Mouse (Mus musculus) MEL (cell line): ENCODE results near the gene Erc1. TPM values are rescaled to one million over a fixed set of nuclear protein-coding genes. Genes with fewer than 3 reads are reported as not detected.

Source experiments
- DNase-seq: peaks from one replicate; pipeline ENCODE4 v3.0.0; 2011; ENCODE audit warnings: low read depth, low spot score
- H3K27ac ChIP-seq: 2 replicates; pipeline ENCODE4 v1.5.1; 2012; ENCODE audit warnings: low read depth, mild to moderate bottlenecking, control low read depth, low read length, moderate library complexity; ENCODE audit not compliant: control insufficient read depth
- H3K27me3 ChIP-seq, 2 experiments: fragments of 150-350 bp in 1 of 2; sonication (generic) in 1 of 2; 2 replicates each; pipeline ENCODE4 v1.6.1; 2012; ENCODE audit warnings: low read length in 2 of 2, mild to moderate bottlenecking in 2 of 2, improper control_type of control experiment in 1 of 2, moderate library complexity in 1 of 2; ENCODE audit not compliant: insufficient read depth in 2 of 2, control insufficient read depth in 1 of 2
- H3K36me3 ChIP-seq, 2 experiments: 2 replicates each; pipeline ENCODE4 v1.6.1; 2012 to 2014; ENCODE audit warnings: low read length in 2 of 2, improper control_type of control experiment in 1 of 2, inconsistent platforms in 1 of 2, mild to moderate bottlenecking in 1 of 2; ENCODE audit not compliant: insufficient read depth in 2 of 2, control insufficient read depth in 1 of 2
- H3K4me1 ChIP-seq, 2 experiments: fragments of 150-350 bp in 1 of 2; sonication (generic) in 1 of 2; 2 replicates each; pipeline ENCODE4 v1.6.1; 2012; ENCODE audit warnings: low read length in 2 of 2, improper control_type of control experiment in 1 of 2, mild to moderate bottlenecking in 1 of 2; ENCODE audit not compliant: insufficient read depth in 2 of 2, control insufficient read depth in 1 of 2
- H3K4me3 ChIP-seq, 2 experiments: fragments of 150-350 bp in 1 of 2; sonication (generic) in 1 of 2; 2 replicates each; pipeline ENCODE4 v1.5.1; 2012; ENCODE audit warnings: low read depth in 2 of 2, low read length in 2 of 2, mild to moderate bottlenecking in 2 of 2, moderate library complexity in 2 of 2, control low read depth in 1 of 2, improper control_type of control experiment in 1 of 2; ENCODE audit not compliant: control insufficient read depth in 1 of 2, insufficient read depth in 1 of 2
- H3K79me2 ChIP-seq: 2 replicates; pipeline ENCODE4 v1.6.1; 2012; ENCODE audit warnings: mild to moderate bottlenecking, low read length, moderate library complexity; ENCODE audit not compliant: control insufficient read depth, poor library complexity, insufficient read depth
- H3K9ac ChIP-seq: 2 replicates; pipeline ENCODE4 v1.6.1; 2012; ENCODE audit warnings: low read depth, mild to moderate bottlenecking, control low read depth, low read length, moderate library complexity; ENCODE audit not compliant: control insufficient read depth, poor library complexity, severe bottlenecking
- H3K9me3 ChIP-seq: fragments of 150-350 bp; sonication (generic); replicated peaks from 2 replicates; pipeline ENCODE4 v1.6.1; 2012; ENCODE audit warnings: mild to moderate bottlenecking, low read length, improper control_type of control experiment, moderate library complexity; ENCODE audit not compliant: insufficient read depth
- ELF1 ChIP-seq: IDR thresholded peaks from 2 replicates; pipeline ENCODE4 v1.6.1; 2014; ENCODE audit warnings: low read depth, mild to moderate bottlenecking, inconsistent platforms, low read length, improper control_type of control experiment, moderate library complexity
- EP300 ChIP-seq, 2 experiments: IDR thresholded peaks; 2 replicates each; pipeline ENCODE4 v1.6.1; 2011; ENCODE audit warnings: improper control_type of control experiment in 2 of 2, low read length in 2 of 2, low read depth in 1 of 2, mild to moderate bottlenecking in 1 of 2
- ETS1 ChIP-seq: IDR thresholded peaks from 2 replicates; pipeline ENCODE4 v1.6.1; 2012; ENCODE audit warnings: low read depth, mild to moderate bottlenecking, inconsistent platforms, low read length, improper control_type of control experiment, moderate library complexity
- GATA1 ChIP-seq: IDR thresholded peaks from 2 replicates; pipeline ENCODE4 v1.6.1; 2011; ENCODE audit warnings: low read depth, low read length, improper control_type of control experiment
- JUND ChIP-seq: IDR thresholded peaks from 2 replicates; pipeline ENCODE4 v1.6.1; 2011; ENCODE audit warnings: low read depth, mild to moderate bottlenecking, improper control_type of control experiment, low read length
- MAFK ChIP-seq: IDR thresholded peaks from 2 replicates; pipeline ENCODE4 v1.6.1; 2011; ENCODE audit warnings: low read depth, mild to moderate bottlenecking, low read length, improper control_type of control experiment, borderline replicate concordance
- MAZ ChIP-seq: IDR thresholded peaks from 2 replicates; pipeline ENCODE4 v1.6.1; 2012; ENCODE audit warnings: low read depth, mild to moderate bottlenecking, inconsistent platforms, low read length, improper control_type of control experiment
- MXI1 ChIP-seq: IDR thresholded peaks from 2 replicates; pipeline ENCODE4 v1.6.1; 2011; ENCODE audit warnings: mild to moderate bottlenecking, low read depth, low read length, improper control_type of control experiment
- NRF1 ChIP-seq: IDR thresholded peaks from 2 replicates; pipeline ENCODE4 v1.6.1; 2014; ENCODE audit warnings: low read depth, mild to moderate bottlenecking, inconsistent platforms, low read length, improper control_type of control experiment, moderate library complexity; ENCODE audit not compliant: poor library complexity, insufficient read depth, severe bottlenecking
- SMC3 ChIP-seq: IDR thresholded peaks from 2 replicates; pipeline ENCODE4 v1.6.1; 2011; ENCODE audit warnings: low read depth, low read length, improper control_type of control experiment
- TAL1 ChIP-seq: IDR thresholded peaks from 2 replicates; pipeline ENCODE4 v1.6.1; 2012; ENCODE audit warnings: mild to moderate bottlenecking, inconsistent platforms, low read length, moderate library complexity, mixed read lengths
- TBP ChIP-seq: IDR thresholded peaks from 2 replicates; pipeline ENCODE4 v1.8.0; 2011; ENCODE audit warnings: low read depth, low read length, improper control_type of control experiment
- ZKSCAN1 ChIP-seq: IDR thresholded peaks from 2 replicates; pipeline ENCODE4 v1.6.1; 2012; ENCODE audit warnings: low read depth, mild to moderate bottlenecking, inconsistent platforms, low read length, improper control_type of control experiment, moderate library complexity
- polyA plus RNA-seq, 2 experiments: library from polyadenylated mRNA; stranded (reverse) in 1 of 2; unstranded in 1 of 2; fragments of >175 nt in 1 of 2; fragments of >200 nt in 1 of 2; gene quantifications; 2 replicates each; pipeline versions ENCODE4 v1.2.1 to v1.2.4; 2012; ENCODE audit warnings: low replicate concordance in 2 of 2, low read depth in 1 of 2; ENCODE audit not compliant: insufficient read length in 2 of 2, insufficient read depth in 1 of 2, missing spikeins in 1 of 2
- total RNA-seq: library from RNA; depleted of rRNA; stranded (reverse); fragments of 300-350 nt; gene quantifications from 2 replicates; pipeline ENCODE4 v1.2.3, GENCODE M21; 2012

Erc1 gene
- total and polyA plus RNA-seq, 3 experiments = 3.8 to 79.9 (median 9.4) TPM

DNA sequence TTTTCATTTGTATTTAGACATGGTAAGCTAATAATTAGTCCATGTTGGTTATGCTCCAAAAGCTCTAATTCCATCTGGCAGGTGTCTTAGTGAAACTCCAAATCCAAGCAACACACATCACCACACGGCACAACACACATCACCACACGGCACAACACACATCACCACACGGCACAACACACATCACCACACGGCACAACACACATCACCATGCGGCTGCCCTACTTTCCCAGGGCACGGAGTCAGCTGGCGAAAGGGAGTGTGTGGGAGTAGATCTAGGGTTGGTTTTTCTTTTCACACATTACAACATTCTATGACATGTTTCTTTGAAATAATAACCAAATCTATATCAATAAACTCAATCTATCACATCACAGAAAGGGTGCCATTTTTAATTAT, 173.2 kb downstream of the Erc1 start:
- TF ChIP-seq TAL1 = no peak
- TF ChIP-seq MAFK = no peak
- no peak for TF ChIP-seq GATA1
- no peak for TF ChIP-seq ZKSCAN1
- TF ChIP-seq ETS1 = no peak
- TF ChIP-seq JUND = no peak
- TF ChIP-seq NRF1 = no peak
- TF ChIP-seq TBP = no peak
- no peak for TF ChIP-seq SMC3
- no peak for DNase-seq
- no peaks in the 10 kb centered on the region for H3K36me3 ChIP-seq
- no peak overlapping the region for H3K4me3 ChIP-seq
- no peak overlapping the region for H3K9ac ChIP-seq
- H3K4me1 ChIP-seq = no peaks in the 10 kb centered on the region
- no peaks in the 10 kb centered on the region for H3K9me3 ChIP-seq
- H3K27me3 ChIP-seq = no peaks in the 10 kb centered on the region
- no peaks in the 10 kb centered on the region for H3K79me2 ChIP-seq
- no peak overlapping the region for H3K27ac ChIP-seq

DNA sequence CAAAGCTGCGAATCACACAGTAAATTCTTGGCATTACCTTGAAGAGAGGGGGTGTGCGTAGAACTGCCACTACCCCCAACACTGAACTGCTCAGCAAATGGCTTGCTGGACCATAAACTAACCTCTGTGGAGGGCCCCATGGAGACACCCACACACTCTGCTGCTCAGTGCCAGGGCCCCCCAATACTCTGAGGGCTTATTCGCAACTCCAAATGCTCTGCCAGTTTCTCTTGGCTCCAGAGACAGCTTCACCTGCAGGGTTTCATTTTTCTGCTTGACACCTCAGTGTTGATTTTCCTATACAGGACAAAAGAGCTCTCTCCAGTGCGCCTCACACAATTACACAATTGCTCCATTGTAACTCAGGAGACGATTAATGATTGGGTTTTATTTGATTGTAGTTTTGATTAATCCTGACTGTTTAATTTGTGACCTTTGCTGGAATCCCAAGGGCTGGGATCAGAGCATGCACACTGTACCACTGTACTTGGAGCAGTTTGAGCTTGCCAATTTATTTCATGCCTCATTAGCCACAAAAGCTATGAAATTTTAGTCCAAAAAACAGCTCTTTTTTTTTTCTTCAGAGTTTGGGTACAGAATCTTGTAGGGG, 173.7 kb downstream of the Erc1 start:
- H3K4me3 ChIP-seq = no peak overlapping the region
- H3K9me3 ChIP-seq = no peaks in the 10 kb centered on the region
- no peak for DNase-seq
- H3K27ac ChIP-seq = no peak overlapping the region
- no peak overlapping the region for H3K9ac ChIP-seq
- no peak for TF ChIP-seq MXI1
- no peaks in the 10 kb centered on the region for H3K79me2 ChIP-seq
- H3K36me3 ChIP-seq = no peaks in the 10 kb centered on the region
- H3K4me1 ChIP-seq = no peaks in the 10 kb centered on the region
- H3K27me3 ChIP-seq = no peaks in the 10 kb centered on the region

DNA sequence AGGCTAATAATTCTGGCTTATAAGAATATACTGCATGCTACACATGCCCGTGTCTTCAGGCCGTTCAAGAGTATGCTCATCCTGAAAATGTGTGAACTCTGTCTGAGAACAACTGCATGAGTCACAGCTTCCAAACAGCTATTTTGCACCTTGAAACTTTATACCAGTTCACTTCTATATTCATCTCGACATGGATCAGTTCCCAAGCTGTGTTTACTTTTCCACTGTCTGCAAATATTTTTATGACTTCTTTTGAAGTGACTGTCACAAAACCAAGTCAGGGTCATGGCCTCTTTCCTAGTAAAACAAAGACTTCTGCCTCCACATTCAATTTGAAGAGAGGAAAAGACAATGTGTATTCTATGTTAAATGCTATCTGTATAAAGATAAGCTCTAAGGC, 178.2 kb downstream of the Erc1 start:
- Histone ChIP-seq H3K4me1 (no peaks in the 10 kb centered on the region), H3K9me3 (no peaks in the 10 kb centered on the region), H3K36me3 (no peaks in the 10 kb centered on the region), H3K4me3 (no peak overlapping the region), H3K27me3 (no peaks in the 10 kb centered on the region), H3K9ac (no peak overlapping the region), H3K79me2 (no peaks in the 10 kb centered on the region)
- TF ChIP-seq MAZ (no peak), ELF1 (no peak), EP300 (IDR thresholded peaks at IDR 0.05; ENCODE audit: low read depth in 1 of 2, low read length in 2 of 2) (no peak)
- TF ChIP-seq, all 39 proteins: peak for 0
- no peak overlapping the region for H3K27ac ChIP-seq
- DNase-seq = no peak
